Mouse (Mus musculus): ENCODE data around the gene Mob3c. TPM values are rescaled to one million over a fixed set of nuclear protein-coding genes. Genes with fewer than 3 reads are reported as not detected.

Gene Mob3c
- polyA plus RNA-seq, 1 experiment from 2014 or later = 4.9 TPM

GRCm38 (mm10) chr4:115855609-115856008, 27.7 kb downstream of the Mob3c start:
- no peaks in the 10 kb centered on the region for H3K27me3 ChIP-seq
- no peak overlapping the region for H3K4me3 ChIP-seq
- H3K36me3 ChIP-seq (ENCODE audit: poor library complexity, severe bottlenecking) = peaks cover 42% of the 10 kb centered on the region
- H3K9me3 ChIP-seq (replicated peaks) = no peaks in the 10 kb centered on the region
- peaks cover 22% of the 10 kb centered on the region for H3K4me1 ChIP-seq
- WGBS = 48% methylated on average over 4 of the region's 4 CpGs
- no peak for ATAC-seq
- no peak overlapping the region for H3K4me2 ChIP-seq
- no peak overlapping the region for H3K9ac ChIP-seq
- no peak overlapping the region for H3K27ac ChIP-seq

GRCm38 (mm10) chr4:115856282-115856681, 28.4 kb downstream of the Mob3c start:
- ATAC-seq = no peak
- Histone ChIP-seq H3K4me1 (peaks cover 18% of the 10 kb centered on the region), H3K36me3 (ENCODE audit: poor library complexity, severe bottlenecking) (peaks cover 43% of the 10 kb centered on the region), H3K4me2 (no peak overlapping the region), H3K9me3 (replicated peaks) (no peaks in the 10 kb centered on the region), H3K4me3 (no peak overlapping the region), H3K27ac (no peak overlapping the region), H3K27me3 (no peaks in the 10 kb centered on the region), H3K9ac (0 out of 2 replicates have a peak overlapping the region, but pooled peaks have one; percentile 21)
- 52% methylated on average over 4 of the region's 4 CpGs for WGBS

DNA sequence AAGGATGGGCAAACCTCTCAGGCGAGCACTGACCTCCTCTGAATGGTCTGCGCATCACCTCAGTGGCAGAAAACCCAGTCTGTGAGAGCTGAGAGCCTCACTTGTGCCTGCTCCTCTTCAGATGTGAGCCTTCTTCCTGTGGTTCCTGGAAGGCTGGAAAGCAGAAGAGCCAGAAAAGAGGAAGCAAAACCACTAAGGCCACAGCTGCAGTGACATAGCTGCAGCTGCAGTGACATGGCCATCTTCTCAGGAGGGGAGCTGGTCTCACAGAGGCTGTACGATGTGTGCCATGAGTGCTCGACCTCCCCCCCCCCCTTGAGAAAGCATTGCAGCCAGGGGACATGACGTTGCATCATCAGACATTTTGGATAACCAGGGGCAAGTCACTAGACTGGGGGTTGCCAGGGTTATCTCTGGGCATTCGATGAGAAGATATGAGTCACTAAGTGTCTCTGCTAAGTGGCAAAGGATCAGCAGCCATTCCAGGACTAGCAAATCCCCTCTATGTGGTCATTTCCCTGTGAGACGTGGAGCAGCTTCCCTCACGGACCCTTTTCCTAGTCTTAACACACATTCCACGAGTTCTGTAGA, 29.5 kb downstream of the Mob3c start:
- WGBS = 82% methylated on average over 9 of the region's 9 CpGs
- H3K4me1 ChIP-seq = peaks cover 18% of the 10 kb centered on the region
- no peak overlapping the region for H3K4me3 ChIP-seq
- H3K9ac ChIP-seq = no peak overlapping the region
- H3K4me2 ChIP-seq = no peak overlapping the region
- no peaks in the 10 kb centered on the region for H3K9me3 ChIP-seq (replicated peaks)
- H3K36me3 ChIP-seq (ENCODE audit: poor library complexity, severe bottlenecking) = peaks cover 47% of the 10 kb centered on the region
- H3K27ac ChIP-seq = no peak overlapping the region
- ATAC-seq = no peak
- H3K27me3 ChIP-seq = no peaks in the 10 kb centered on the region

DNA sequence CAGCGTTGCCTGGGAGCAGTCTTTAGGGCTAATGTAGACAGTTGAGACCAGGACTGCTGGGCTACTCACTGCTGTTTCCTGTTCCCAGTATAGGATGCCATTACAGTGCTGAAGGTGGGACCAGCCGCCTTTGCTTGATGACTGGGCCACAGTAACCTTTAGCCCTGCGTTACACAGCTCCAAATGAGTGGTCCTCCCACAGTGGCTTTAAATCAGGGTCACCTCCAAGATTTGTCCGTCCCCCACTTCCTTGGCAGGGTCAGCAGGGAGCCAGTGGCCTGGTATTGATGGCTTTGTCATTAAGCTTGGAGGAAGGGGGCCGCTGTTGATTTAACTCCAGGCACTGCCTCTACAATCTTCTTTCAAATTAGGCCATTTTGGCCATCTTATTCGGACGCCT, 35.5 kb downstream of the Mob3c start:
- Histone ChIP-seq H3K27me3 (no peaks in the 10 kb centered on the region), H3K4me3 (no peak overlapping the region), H3K27ac (no peak overlapping the region), H3K4me1 (peaks cover 8% of the 10 kb centered on the region; the same call in 1 of the 2 replicates), H3K9me3 (replicated peaks) (no peaks in the 10 kb centered on the region), H3K4me2 (no peak overlapping the region), H3K9ac (no peak overlapping the region), H3K36me3 (ENCODE audit: poor library complexity, severe bottlenecking) (peaks cover 47% of the 10 kb centered on the region)
- ATAC-seq = no peak
- 60% methylated on average over 7 of the region's 7 CpGs for whole genome bisulfite sequencing

DNA sequence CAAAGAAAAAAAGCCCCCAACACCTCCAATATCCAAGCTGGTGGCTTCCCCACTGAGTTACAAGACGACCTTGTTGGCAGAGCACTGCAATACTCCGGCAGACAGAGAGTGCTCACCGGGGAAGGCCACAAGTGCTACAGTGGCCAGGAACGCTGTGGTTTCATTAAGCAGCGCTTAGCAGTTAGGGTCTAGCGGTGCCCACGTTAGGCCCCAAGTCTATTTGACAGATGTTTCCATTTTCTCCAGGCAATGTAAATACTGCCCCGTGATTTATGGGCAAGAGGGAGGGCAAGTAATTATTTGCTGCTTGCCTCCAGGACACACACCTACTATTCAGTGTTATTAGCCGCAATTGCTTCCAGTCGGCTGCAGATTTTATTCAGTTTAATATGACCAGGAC, 36.0 kb downstream of the Mob3c start:
- H3K27ac ChIP-seq = no peak overlapping the region
- H3K4me3 ChIP-seq = no peak overlapping the region
- H3K4me2 ChIP-seq = no peak overlapping the region
- ATAC-seq = no peak
- WGBS = 41% methylated on average over 10 of the region's 10 CpGs
- no peak overlapping the region for H3K9ac ChIP-seq
- H3K27me3 ChIP-seq = no peaks in the 10 kb centered on the region
- H3K4me1 ChIP-seq = peaks cover 8% of the 10 kb centered on the region; the same call in 1 of the 2 replicates
- no peaks in the 10 kb centered on the region for H3K9me3 ChIP-seq (replicated peaks)
- peaks cover 45% of the 10 kb centered on the region for H3K36me3 ChIP-seq (ENCODE audit: poor library complexity, severe bottlenecking)

GRCm38 (mm10) chr4:115869512-115870210, 41.8 kb downstream of the Mob3c start:
- H3K4me2 ChIP-seq = no peak overlapping the region
- peaks cover 35% of the 10 kb centered on the region for H3K36me3 ChIP-seq (ENCODE audit: poor library complexity, severe bottlenecking)
- peak; percentile 65; the same call in 1 of the 2 replicates for ATAC-seq
- peaks cover 16% of the 10 kb centered on the region for H3K4me1 ChIP-seq
- no peak overlapping the region for H3K4me3 ChIP-seq
- H3K9me3 ChIP-seq (replicated peaks) = no peaks in the 10 kb centered on the region
- 14% methylated on average over 16 of the region's 16 CpGs for WGBS
- no peaks in the 10 kb centered on the region for H3K27me3 ChIP-seq
- no peak overlapping the region for H3K9ac ChIP-seq
- H3K27ac ChIP-seq = 0 out of 2 replicates have a peak overlapping the region, but pooled peaks have one; percentile 22

DNA sequence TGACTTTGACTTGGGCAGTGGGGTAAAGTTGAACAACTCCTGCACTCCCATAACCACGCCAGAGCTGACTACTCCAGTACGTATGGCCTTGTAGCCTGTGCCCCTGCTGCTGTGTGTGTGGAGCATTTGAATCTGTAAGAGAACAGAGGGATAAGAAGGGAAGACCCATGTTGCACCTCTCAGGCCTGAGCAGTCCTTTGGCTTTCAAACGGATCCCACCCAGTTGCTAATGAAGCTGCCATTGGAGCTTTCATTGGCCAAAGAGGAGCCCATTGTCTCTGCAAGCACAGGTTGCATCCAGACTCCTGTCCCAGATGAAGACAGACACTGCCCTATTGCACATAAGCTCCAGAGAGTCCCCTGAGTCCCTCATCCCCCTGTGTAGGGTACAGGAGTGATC, 45.3 kb downstream of the Mob3c start:
- no peak for ATAC-seq
- Histone ChIP-seq H3K4me2 (no peak overlapping the region), H3K27me3 (no peaks in the 10 kb centered on the region), H3K27ac (no peak overlapping the region), H3K36me3 (ENCODE audit: poor library complexity, severe bottlenecking) (peaks cover 37% of the 10 kb centered on the region), H3K9ac (no peak overlapping the region), H3K4me1 (peaks cover 25% of the 10 kb centered on the region), H3K4me3 (no peak overlapping the region), H3K9me3 (replicated peaks) (no peaks in the 10 kb centered on the region)
- 75% methylated on average over 3 of the region's 3 CpGs for WGBS

DNA sequence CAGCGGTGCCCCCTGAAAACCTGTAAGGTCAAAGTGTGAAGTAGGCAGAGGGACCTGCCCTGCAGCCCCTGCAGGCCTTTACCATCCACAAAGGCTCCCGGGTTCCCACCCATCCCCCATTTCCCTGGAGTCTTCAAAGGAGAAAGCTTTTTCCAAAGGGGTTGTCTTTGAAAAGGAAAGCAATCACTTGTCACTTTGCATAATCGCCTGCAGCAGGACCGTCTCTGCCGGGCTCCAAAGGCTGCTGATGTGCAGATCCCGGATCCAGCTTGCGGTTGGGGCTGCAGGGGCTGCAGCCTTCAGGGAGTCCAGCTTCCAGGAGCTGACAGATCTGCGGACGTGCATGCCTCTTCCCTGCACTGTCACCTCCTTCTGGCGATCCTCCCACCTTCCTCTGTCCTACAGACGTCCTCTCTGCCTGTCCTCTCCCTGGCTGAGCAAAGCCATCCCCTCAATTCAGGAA, 50.4 kb downstream of the Mob3c start:
- H3K4me1 ChIP-seq = peaks cover 35% of the 10 kb centered on the region

GRCm38 (mm10) chr4:115878828-115879227, 50.9 kb downstream of the Mob3c start:
- H3K4me2 ChIP-seq = 0 out of 2 replicates have a peak overlapping the region, but pooled peaks have one; percentile 46

More for the DNA sequence above, 50.4 kb downstream of the Mob3c start:
- Histone ChIP-seq H3K9ac (peak overlapping the region; percentile 49), H3K4me2 (peak overlapping the region; percentile 46), H3K9me3 (replicated peaks) (no peaks in the 10 kb centered on the region), H3K36me3 (ENCODE audit: poor library complexity, severe bottlenecking) (peaks cover 25% of the 10 kb centered on the region), H3K4me3 (no peak overlapping the region), H3K27me3 (no peaks in the 10 kb centered on the region), H3K27ac (peak overlapping the region; percentile 59)
- WGBS = 2% methylated on average over 11 of the region's 11 CpGs
- ATAC-seq = peak; percentile 48; the same call in 1 of the 2 replicates

GRCm38 (mm10) chr4:115881183-115881582, 53.3 kb downstream of the Mob3c start:
- no peaks in the 10 kb centered on the region for H3K36me3 ChIP-seq (ENCODE audit: poor library complexity, severe bottlenecking)
- no peak overlapping the region for H3K4me3 ChIP-seq
- H3K9me3 ChIP-seq (replicated peaks) = no peaks in the 10 kb centered on the region
- no peak overlapping the region for H3K9ac ChIP-seq
- H3K27me3 ChIP-seq = no peaks in the 10 kb centered on the region
- H3K4me2 ChIP-seq = peak overlapping the region; percentile 11; the same call in 1 of the 2 replicates
- ATAC-seq = peak; percentile 46; the same call in 1 of the 2 replicates
- H3K27ac ChIP-seq = peak overlapping the region; percentile 36; the same call in 1 of the 2 replicates
- WGBS = 0% methylated on average over 1 of the region's 1 CpGs
- H3K4me1 ChIP-seq = peaks cover 35% of the 10 kb centered on the region

More at GRCm38 (mm10) chr4:115878828-115879227, 50.9 kb downstream of the Mob3c start:
- Histone ChIP-seq H3K27me3 (no peaks in the 10 kb centered on the region), H3K36me3 (ENCODE audit: poor library complexity, severe bottlenecking) (peaks cover 21% of the 10 kb centered on the region), H3K9me3 (replicated peaks) (no peaks in the 10 kb centered on the region), H3K4me3 (no peak overlapping the region), H3K4me1 (peaks cover 35% of the 10 kb centered on the region), H3K27ac (no peak overlapping the region), H3K9ac (no peak overlapping the region)
- WGBS = 34% methylated on average over 9 of the region's 9 CpGs
- no peak for ATAC-seq

DNA sequence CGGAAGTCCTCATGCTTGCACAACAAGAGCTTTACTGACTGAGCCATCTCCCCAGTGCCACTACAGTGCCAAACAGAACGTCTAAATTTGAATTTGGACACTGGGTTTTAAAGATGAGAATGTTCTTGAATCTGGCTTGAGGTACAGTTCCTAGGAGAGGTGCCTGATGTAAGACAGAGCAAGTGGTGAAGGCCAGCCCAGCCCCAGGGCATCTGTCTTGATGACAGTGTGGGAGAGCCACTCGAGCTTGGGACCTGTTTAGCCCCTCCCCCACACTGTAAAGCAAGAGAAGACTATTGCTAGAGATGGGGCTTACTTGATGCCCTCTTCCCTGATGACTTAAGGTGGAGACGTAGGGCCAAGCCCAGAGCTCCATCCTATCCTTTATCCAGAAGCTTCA, 54.3 kb downstream of the Mob3c start:
- no peak overlapping the region for H3K9ac ChIP-seq

GRCm38 (mm10) chr4:115884022-115884421, 56.1 kb downstream of the Mob3c start, which contains the start of gene Kncn:
TSS of gene Kncn (plus strand) at chr4:115884400.
- no peak within 1 kb of the TSS for H3K9ac ChIP-seq
- peaks cover 18% of the 10 kb centered on the region for H3K4me1 ChIP-seq
- H3K4me2 ChIP-seq = no peak within 1 kb of the TSS
- H3K27me3 ChIP-seq = 0 out of 2 replicates have a peak, but pooled peaks cover 6% of the 10 kb centered on the region
- 80% methylated on average over 6 of the region's 6 CpGs for WGBS
- H3K27ac ChIP-seq = no peak within 1 kb of the TSS
- H3K36me3 ChIP-seq (ENCODE audit: poor library complexity, severe bottlenecking) = no peaks in the 10 kb centered on the region
- ATAC-seq = no peak
- H3K4me3 ChIP-seq = no peak within 1 kb of the TSS
- H3K9me3 ChIP-seq (replicated peaks) = no peaks in the 10 kb centered on the region

More for the DNA sequence above, 54.3 kb downstream of the Mob3c start:
- no peak overlapping the region for H3K4me3 ChIP-seq
- H3K4me2 ChIP-seq = no peak overlapping the region
- WGBS = 68% methylated on average over 4 of the region's 4 CpGs
- no peaks in the 10 kb centered on the region for H3K9me3 ChIP-seq (replicated peaks)
- no peak for ATAC-seq
- no peak overlapping the region for H3K27ac ChIP-seq
- peaks cover 35% of the 10 kb centered on the region for H3K4me1 ChIP-seq
- no peaks in the 10 kb centered on the region for H3K36me3 ChIP-seq (ENCODE audit: poor library complexity, severe bottlenecking)
- H3K27me3 ChIP-seq = no peaks in the 10 kb centered on the region

All from forebrain, embryonic 13.5 days (tissue).